Mouse (Mus musculus): ENCODE results near the gene Esr2.

GRCm38 (mm10) chr12:76136701-76137100 is 40.4 kb downstream of the Esr2 start:
- TF ChIP-seq POLR2A (IDR thresholded peaks at IDR 0.05; ENCODE audit: low read depth, low read length) (no peak), CTCF (conservative IDR thresholded peaks at IDR 0.05; ENCODE audit: insufficient read depth, insufficient read length, low read depth, low read length) (no peak)

Measured in kidney, adult 2 months (tissue).